Mouse (Mus musculus): ENCODE results near the gene Ddx28. TPM values are rescaled to one million over a fixed set of nuclear protein-coding genes. Genes with fewer than 3 reads are reported as not detected.

Gene Ddx28
- total RNA-seq (2014; rRNA removed) (29.7 and 36.3 TPM in 2 replicates), polyA plus RNA-seq (2015; fragmentation: Nextera tagmentation; extraction: Ambion mirVana) (22.8 and 22.9 TPM in 2 replicates)

DNA sequence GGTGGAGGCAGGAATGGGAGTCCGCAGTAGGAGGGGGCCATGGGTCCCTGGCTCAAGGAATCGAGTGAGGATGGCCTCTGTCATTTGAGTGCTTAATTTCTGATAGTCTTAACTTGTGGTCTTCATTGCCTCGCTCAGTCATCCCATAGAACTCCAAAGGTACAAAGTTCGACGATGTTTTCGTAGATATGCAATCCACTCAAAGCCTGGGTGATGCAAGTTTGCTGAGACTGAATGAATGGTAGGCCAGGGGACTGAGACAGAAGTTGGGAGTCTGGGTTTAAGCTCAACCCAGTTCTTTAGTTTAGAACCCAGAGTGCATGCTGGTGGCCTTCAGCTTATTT lies at the start of gene Ddx28:
Gene Ddx28 (minus strand): TSS at position 240 of the 344 bp plus-strand sequence.
- Histone ChIP-seq H3K27me3 (ENCODE audit: insufficient read depth, low read length) (no peaks in the 10 kb centered on the region), H3K36me3 (ENCODE audit: insufficient read depth, low read length) (peaks cover 7% of the 10 kb centered on the region; the same call in 1 of the 2 replicates), H3K27ac (ENCODE audit: low read depth, low read length) (peak within 1 kb of the TSS; percentile 74), H3K9ac (replicated peaks; ENCODE audit: low read length, poor library complexity, severe bottlenecking) (peak within 1 kb of the TSS; percentile 86), H3K4me2 (ENCODE audit: low read depth, low read length, poor library complexity, severe bottlenecking) (peak within 1 kb of the TSS; percentile 99), H3K9me3 (ENCODE audit: low read length) (no peaks in the 10 kb centered on the region), H3K4me1 (ENCODE audit: insufficient read depth, low read length) (peaks cover 12% of the 10 kb centered on the region), H3K4me3 (ENCODE audit: low read depth, low read length) (peak within 1 kb of the TSS; percentile 69)
- no peak for TF ChIP-seq CTCF (IDR thresholded peaks at IDR 0.05)
- WGBS, result 2% methylated on average over 6 of the region's 6 CpGs
- ATAC-seq (ENCODE audit: low FRiP score) (no peak), DNase-seq (ENCODE audit: low spot score) (no peak)

DNA sequence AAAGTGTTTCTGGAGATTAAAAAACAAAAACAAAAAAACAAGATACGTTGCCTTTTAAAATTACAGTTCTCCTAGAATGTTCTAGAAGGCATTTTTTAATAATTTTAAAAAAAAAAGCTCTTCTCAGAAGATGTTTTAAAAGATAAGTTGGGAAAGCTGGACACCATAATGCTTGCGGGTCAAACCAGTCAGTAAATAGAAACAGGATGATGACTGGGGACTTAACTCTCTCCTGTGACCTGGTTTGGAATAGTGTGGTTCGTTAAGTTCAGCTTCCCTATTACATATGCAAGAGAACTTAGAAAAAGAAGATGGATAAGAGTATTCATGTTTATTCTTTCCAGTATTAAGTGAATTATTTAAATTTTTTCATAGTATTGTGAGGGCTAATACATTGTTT lies 48.8 kb upstream of the Ddx28 start:
- Histone ChIP-seq H3K27me3 (ENCODE audit: insufficient read depth, low read length) (no peaks in the 10 kb centered on the region), H3K4me1 (ENCODE audit: insufficient read depth, low read length) (peaks cover 7% of the 10 kb centered on the region; the same call in 1 of the 2 replicates), H3K4me2 (ENCODE audit: low read depth, low read length, poor library complexity, severe bottlenecking) (peak overlapping the region; percentile 77), H3K9me3 (ENCODE audit: low read length) (no peaks in the 10 kb centered on the region), H3K9ac (replicated peaks; ENCODE audit: low read length, poor library complexity, severe bottlenecking) (no peak overlapping the region), H3K27ac (ENCODE audit: low read depth, low read length) (no peak overlapping the region), H3K4me3 (ENCODE audit: low read depth, low read length) (peak overlapping the region; percentile 92), H3K36me3 (ENCODE audit: insufficient read depth, low read length) (no peaks in the 10 kb centered on the region; the same call in 1 of the 2 replicates)
- ATAC-seq (ENCODE audit: low FRiP score) (no peak), DNase-seq (ENCODE audit: low spot score) (no peak)
- no peak for TF ChIP-seq CTCF (IDR thresholded peaks at IDR 0.05)
- WGBS, result 9% methylated on average over 3 of the region's 3 CpGs

DNA sequence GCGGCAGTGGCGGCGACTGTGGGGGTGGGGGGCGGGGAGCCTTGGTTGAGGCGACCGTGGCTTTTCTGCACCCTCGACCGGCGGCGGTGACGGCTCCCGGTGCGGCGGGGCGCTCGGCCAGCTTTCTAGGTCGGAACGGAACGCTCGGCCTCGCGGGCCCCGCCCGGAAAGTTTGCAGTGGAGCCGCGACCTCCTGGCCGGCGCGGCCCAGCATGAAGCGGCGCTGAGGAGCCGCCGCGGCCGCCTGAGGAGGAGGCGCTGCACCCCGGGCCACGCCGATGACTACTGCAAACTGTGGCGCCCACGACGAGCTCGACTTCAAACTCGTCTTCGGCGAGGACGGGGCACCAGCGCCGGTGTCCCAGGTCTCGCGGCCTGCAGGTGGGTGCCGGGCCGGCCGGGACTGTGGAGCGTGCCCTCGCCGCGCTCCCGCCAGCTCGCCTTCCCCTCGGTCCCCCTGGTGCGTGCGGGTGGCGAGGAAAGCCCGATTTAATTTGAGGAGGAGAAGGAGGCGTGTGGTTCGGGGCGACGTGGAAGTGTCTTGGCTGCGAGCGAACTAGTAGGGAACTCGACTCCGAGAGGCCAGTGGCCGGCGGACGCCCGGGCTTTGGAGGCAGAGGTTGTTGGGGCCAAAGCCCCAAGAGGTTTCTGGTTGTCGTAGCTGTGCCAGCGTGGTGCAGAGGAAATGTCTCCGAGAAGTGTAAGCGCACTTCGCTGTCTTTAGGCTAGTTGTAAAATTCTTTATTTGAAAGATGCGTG lies 48.1 kb upstream of the Ddx28 start:
- under 1% methylated on average over 70 of the region's 83 CpGs for WGBS
- DNase-seq (ENCODE audit: low spot score) (peak; percentile 35), ATAC-seq (ENCODE audit: low FRiP score) (peak; percentile 76)
- no peaks in the 10 kb centered on the region for H3K27me3 ChIP-seq (ENCODE audit: insufficient read depth, low read length)
- H3K9ac ChIP-seq (replicated peaks; ENCODE audit: low read length, poor library complexity, severe bottlenecking), result peak overlapping the region; percentile 67
- peak overlapping the region; percentile 77 for H3K4me2 ChIP-seq (ENCODE audit: low read depth, low read length, poor library complexity, severe bottlenecking)
- peak overlapping the region; percentile 92 for H3K4me3 ChIP-seq (ENCODE audit: low read depth, low read length)
- H3K9me3 ChIP-seq (ENCODE audit: low read length), result no peaks in the 10 kb centered on the region
- peaks cover 7% of the 10 kb centered on the region; the same call in 1 of the 2 replicates for H3K4me1 ChIP-seq (ENCODE audit: insufficient read depth, low read length)
- no peak for TF ChIP-seq CTCF (IDR thresholded peaks at IDR 0.05)
- peak overlapping the region; percentile 84 for H3K27ac ChIP-seq (ENCODE audit: low read depth, low read length)
- no peaks in the 10 kb centered on the region; the same call in 1 of the 2 replicates for H3K36me3 ChIP-seq (ENCODE audit: insufficient read depth, low read length)

DNA sequence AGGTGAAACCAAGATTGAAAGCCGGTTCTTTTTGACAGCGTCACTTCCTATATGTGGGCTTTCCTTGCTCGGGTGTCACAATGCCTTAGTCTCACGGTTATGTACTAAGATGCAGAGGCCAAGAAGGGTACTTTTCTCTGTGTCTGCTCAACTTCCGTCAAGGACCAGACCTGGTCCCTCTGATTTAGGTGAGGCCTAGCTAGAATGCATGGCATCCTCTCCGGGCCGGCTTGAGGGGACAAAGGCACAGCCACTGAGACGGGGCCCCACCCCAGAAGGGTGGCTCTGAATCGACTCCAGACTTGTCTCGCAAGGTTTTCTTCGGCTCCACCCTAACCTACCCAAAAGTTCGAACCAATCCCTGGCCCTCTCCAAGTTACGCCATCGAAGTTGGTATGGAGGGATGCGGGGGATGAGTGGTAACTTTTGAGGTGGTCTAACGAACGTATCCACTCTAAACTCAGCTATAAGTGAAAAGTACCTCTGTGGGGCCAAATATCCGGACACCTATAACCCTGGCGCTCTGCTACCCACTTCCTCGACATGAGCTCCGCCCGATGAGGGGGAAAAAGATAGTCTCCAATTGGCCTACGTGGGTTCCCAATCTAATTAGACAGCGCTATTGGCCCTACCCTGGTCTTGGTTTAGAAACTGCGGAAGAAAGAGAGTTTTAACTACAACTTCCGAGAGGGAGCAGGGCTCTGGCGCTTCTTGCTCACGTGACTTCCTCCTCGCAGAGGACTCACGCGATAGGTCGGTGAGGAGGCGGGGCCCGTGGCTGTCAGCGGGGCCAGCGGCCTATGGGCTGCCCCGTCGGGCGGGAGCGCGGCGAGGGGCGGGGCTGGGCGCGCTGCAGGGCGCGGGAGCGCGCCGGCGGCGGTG lies 47.3 kb upstream of the Ddx28 start, which contains the start of gene Nfatc3:
Gene Nfatc3 (plus strand): TSS at position 110 of the 882 bp plus-strand sequence.
- peak; percentile 98 for DNase-seq (ENCODE audit: low spot score)
- ATAC-seq (ENCODE audit: low FRiP score), result peak; percentile 99
- WGBS, result 2% methylated on average over 50 of the region's 52 CpGs
- Histone ChIP-seq H3K4me1 (ENCODE audit: insufficient read depth, low read length) (peaks cover 7% of the 10 kb centered on the region; the same call in 1 of the 2 replicates), H3K27ac (ENCODE audit: low read depth, low read length) (peak within 1 kb of the TSS; percentile 84), H3K4me2 (ENCODE audit: low read depth, low read length, poor library complexity, severe bottlenecking) (peak within 1 kb of the TSS; percentile 84), H3K36me3 (ENCODE audit: insufficient read depth, low read length) (no peaks in the 10 kb centered on the region; the same call in 1 of the 2 replicates), H3K4me3 (ENCODE audit: low read depth, low read length) (peak within 1 kb of the TSS; percentile 92), H3K9me3 (ENCODE audit: low read length) (no peaks in the 10 kb centered on the region), H3K27me3 (ENCODE audit: insufficient read depth, low read length) (no peaks in the 10 kb centered on the region), H3K9ac (replicated peaks; ENCODE audit: low read length, poor library complexity, severe bottlenecking) (peak within 1 kb of the TSS; percentile 67)
- no peak for TF ChIP-seq CTCF (IDR thresholded peaks at IDR 0.05)

DNA sequence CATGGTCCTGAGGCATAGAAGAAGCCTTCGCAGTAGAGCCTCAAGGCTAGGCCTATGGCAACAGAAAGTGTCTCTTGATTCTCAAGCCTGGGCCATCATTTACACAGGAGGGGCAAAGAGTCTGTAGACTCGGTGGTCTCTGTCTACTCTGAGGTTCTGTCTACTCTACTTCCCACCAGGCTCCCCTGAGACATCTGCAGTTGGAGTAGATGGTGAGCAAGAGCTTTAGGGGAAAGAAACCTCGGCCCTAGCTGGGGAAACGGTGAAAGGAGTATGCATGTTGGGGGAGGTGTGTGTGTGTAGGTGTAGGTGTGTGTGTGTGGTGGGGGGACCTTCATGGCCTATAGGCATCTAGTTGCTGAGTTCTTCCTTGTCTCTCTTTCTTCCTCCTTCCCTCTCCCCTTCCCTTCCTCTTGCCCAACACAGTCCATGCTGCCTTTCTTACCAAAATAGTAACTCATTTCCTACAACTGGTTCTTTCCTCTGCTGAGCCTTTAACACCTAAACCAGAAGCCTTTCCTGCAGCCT lies 44.8 kb upstream of the Ddx28 start:
- H3K4me3 ChIP-seq (ENCODE audit: low read depth, low read length), result no peak overlapping the region
- no peaks in the 10 kb centered on the region for H3K27me3 ChIP-seq (ENCODE audit: insufficient read depth, low read length)
- H3K27ac ChIP-seq (ENCODE audit: low read depth, low read length), result no peak overlapping the region
- H3K4me2 ChIP-seq (ENCODE audit: low read depth, low read length, poor library complexity, severe bottlenecking), result no peak overlapping the region
- H3K36me3 ChIP-seq (ENCODE audit: insufficient read depth, low read length), result peaks cover 22% of the 10 kb centered on the region
- ATAC-seq (ENCODE audit: low FRiP score), result no peak
- DNase-seq (ENCODE audit: low spot score), result no peak
- TF ChIP-seq CTCF (IDR thresholded peaks at IDR 0.05), result no peak
- H3K4me1 ChIP-seq (ENCODE audit: insufficient read depth, low read length), result peaks cover 7% of the 10 kb centered on the region; the same call in 1 of the 2 replicates
- 89% methylated on average over 4 of the region's 4 CpGs for WGBS
- no peak overlapping the region for H3K9ac ChIP-seq (replicated peaks; ENCODE audit: low read length, poor library complexity, severe bottlenecking)
- no peaks in the 10 kb centered on the region for H3K9me3 ChIP-seq (ENCODE audit: low read length)
